Mouse (Mus musculus): Measurements from ENCODE around the gene Pgm2l1. TPM values are rescaled to one million over a fixed set of nuclear protein-coding genes. Genes with fewer than 3 reads are reported as not detected.

Gene Pgm2l1
- polyA plus RNA-seq, 1 experiment = 0.90 TPM

DNA sequence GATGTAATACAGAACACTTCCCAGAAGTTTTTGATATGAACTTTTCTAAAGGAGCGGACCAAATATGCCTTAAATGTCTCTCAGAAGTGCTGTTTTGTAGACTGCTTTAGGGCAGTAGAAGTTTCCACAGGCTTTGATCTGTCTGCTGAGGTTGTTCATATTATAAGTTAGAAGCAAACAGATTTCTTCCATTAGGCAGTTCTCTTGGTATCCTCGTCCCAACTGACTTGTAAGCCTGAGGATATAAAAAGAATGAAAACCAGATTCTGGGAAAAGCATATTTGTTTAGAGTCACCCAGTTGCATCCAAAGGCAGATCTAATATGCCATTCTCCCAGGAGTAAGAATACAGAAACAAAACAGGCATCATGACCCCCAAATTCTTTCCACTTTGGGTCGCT is 26.0 kb upstream of the Pgm2l1 start:
- H3K27me3 ChIP-seq (ENCODE audit: control insufficient read depth, insufficient read depth, insufficient read length) = peaks cover 15% of the 10 kb centered on the region
- H3K79me3 ChIP-seq (ENCODE audit: low read depth) = no peaks in the 10 kb centered on the region
- no peaks in the 10 kb centered on the region for H3K79me2 ChIP-seq (ENCODE audit: control insufficient read depth, insufficient read depth)
- no peak for TF ChIP-seq MAX (IDR thresholded peaks at IDR 0.05)
- no peak for TF ChIP-seq FOSL1 (IDR thresholded peaks at IDR 0.05; ENCODE audit: insufficient read depth, low read length, poor library complexity, severe bottlenecking)
- no peak for TF ChIP-seq USF1 (IDR thresholded peaks at IDR 0.05; ENCODE audit: low read depth)
- no peak for TF ChIP-seq MYOD1 (IDR thresholded peaks at IDR 0.05; ENCODE audit: control insufficient read depth, insufficient read length, low read depth)
- no peak for TF ChIP-seq MYOG (IDR thresholded peaks at IDR 0.05; ENCODE audit: control insufficient read depth, extremely low read depth, insufficient read length)
- TF ChIP-seq CTCF (IDR thresholded peaks at IDR 0.05; ENCODE audit: control insufficient read depth, insufficient read depth, insufficient read length) = no peak
- H3ac ChIP-seq (ENCODE audit: control insufficient read depth, insufficient read length, low read depth) = no peak overlapping the region
- no peaks in the 10 kb centered on the region for H3K36me3 ChIP-seq (ENCODE audit: control insufficient read depth, insufficient read depth)
- no peak overlapping the region for H3K4me3 ChIP-seq (ENCODE audit: insufficient read depth, poor library complexity, severe bottlenecking)

DNA sequence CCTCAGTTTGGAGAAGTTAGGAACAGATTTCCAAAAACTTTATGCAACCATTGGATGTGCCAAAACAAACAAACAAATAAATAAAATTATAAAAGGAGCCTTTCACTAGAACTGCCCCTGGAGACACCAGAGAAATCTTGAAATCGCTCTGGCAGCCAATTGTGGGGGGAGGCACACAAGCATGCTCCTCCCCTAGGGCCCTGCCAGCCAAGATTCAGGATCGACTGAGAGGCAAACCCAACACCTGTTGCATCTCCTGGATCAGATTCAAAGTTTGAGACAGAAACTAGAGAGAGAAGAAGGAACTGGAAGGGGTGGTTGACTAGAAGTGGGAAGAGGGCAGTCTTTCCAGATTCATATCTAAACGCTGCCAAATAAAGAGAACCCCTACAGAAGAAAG is 23.6 kb upstream of the Pgm2l1 start:
- Histone ChIP-seq H3ac (ENCODE audit: control insufficient read depth, insufficient read length, low read depth) (no peak overlapping the region), H3K79me3 (ENCODE audit: low read depth) (no peaks in the 10 kb centered on the region), H3K4me3 (ENCODE audit: insufficient read depth, poor library complexity, severe bottlenecking) (no peak overlapping the region), H3K27me3 (ENCODE audit: control insufficient read depth, insufficient read depth, insufficient read length) (peaks cover 19% of the 10 kb centered on the region), H3K36me3 (ENCODE audit: control insufficient read depth, insufficient read depth) (no peaks in the 10 kb centered on the region), H3K79me2 (ENCODE audit: control insufficient read depth, insufficient read depth) (no peaks in the 10 kb centered on the region)
- TF ChIP-seq MAX (IDR thresholded peaks at IDR 0.05) (no peak), MYOD1 (IDR thresholded peaks at IDR 0.05; ENCODE audit: control insufficient read depth, insufficient read length, low read depth) (no peak), CEBPB (IDR thresholded peaks at IDR 0.05; ENCODE audit: low read depth) (no peak), FOSL1 (IDR thresholded peaks at IDR 0.05; ENCODE audit: insufficient read depth, low read length, poor library complexity, severe bottlenecking) (no peak), USF1 (IDR thresholded peaks at IDR 0.05; ENCODE audit: low read depth) (no peak), MYOG (IDR thresholded peaks at IDR 0.05; ENCODE audit: control insufficient read depth, extremely low read depth, insufficient read length) (no peak), CTCF (IDR thresholded peaks at IDR 0.05; ENCODE audit: control insufficient read depth, insufficient read depth, insufficient read length) (no peak)

DNA sequence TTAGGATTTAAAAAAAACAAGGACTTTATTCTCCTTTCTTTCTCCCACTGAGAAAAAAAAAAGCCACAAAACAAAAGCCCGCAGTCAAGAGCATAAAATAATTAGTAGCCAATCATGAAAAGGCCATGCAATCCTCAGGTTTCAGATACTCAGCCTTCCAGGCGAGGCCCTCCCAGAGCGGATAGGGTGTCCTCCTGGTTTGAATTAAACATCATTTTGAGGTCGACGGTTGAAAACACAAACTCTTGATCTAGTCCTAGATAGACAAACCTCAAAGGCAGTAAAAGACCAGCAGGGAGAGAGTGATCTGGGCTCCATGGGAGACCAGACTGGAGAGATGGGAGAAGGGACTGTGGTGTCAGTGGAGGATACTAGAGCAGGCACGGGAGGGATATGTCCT is 22.3 kb upstream of the Pgm2l1 start:
- Histone ChIP-seq H3ac (ENCODE audit: control insufficient read depth, insufficient read length, low read depth) (no peak overlapping the region), H3K36me3 (ENCODE audit: control insufficient read depth, insufficient read depth) (no peaks in the 10 kb centered on the region), H3K79me2 (ENCODE audit: control insufficient read depth, insufficient read depth) (no peaks in the 10 kb centered on the region), H3K27me3 (ENCODE audit: control insufficient read depth, insufficient read depth, insufficient read length) (peaks cover 19% of the 10 kb centered on the region), H3K79me3 (ENCODE audit: low read depth) (no peaks in the 10 kb centered on the region), H3K4me3 (ENCODE audit: insufficient read depth, poor library complexity, severe bottlenecking) (no peak overlapping the region)
- TF ChIP-seq CTCF (IDR thresholded peaks at IDR 0.05; ENCODE audit: control insufficient read depth, insufficient read depth, insufficient read length) = no peak
- no peak for TF ChIP-seq FOSL1 (IDR thresholded peaks at IDR 0.05; ENCODE audit: insufficient read depth, low read length, poor library complexity, severe bottlenecking)
- TF ChIP-seq CEBPB (IDR thresholded peaks at IDR 0.05; ENCODE audit: low read depth) = no peak

DNA sequence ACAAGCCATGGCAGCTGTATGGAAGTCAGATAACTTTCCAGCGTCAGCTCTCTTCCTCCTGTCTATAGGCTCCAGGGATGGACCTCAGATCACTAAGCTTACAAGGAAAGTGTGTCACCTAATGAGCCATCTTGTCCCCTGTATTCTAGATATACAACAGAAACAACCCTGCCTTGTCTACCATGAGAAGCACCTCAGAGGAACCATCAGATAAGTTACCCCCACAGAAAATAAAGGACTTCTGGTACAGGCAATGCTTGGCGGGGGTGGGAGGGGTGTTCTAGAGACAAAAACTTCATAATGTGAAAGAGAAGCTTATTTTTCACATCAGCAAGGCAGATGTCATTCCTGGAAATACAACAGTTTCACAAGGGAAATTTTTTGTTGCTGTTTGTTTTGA is 21.1 kb upstream of the Pgm2l1 start:
- H3K79me3 ChIP-seq (ENCODE audit: low read depth) = no peaks in the 10 kb centered on the region

DNA sequence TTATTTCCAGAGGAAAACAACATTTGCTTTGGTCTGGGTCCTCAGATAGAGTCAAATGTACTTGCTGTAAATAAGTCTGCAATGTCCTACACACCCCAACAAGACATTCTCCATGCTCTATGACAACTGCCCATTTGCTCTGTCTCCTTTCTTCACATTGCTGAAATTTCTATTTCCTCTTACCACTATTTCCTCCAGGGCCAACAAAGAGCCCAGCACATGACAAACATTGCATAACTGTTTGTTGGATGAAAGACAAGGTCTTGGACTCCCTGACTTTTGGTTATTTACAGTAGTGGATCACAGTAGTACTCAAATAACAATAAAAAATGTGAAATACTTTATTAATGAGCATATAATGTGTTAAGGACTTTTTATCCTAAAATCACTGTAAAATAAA is 19.3 kb upstream of the Pgm2l1 start:
- Histone ChIP-seq H3K4me3 (ENCODE audit: insufficient read depth, poor library complexity, severe bottlenecking) (no peak overlapping the region), H3K36me3 (ENCODE audit: control insufficient read depth, insufficient read depth) (no peaks in the 10 kb centered on the region), H3K79me3 (ENCODE audit: low read depth) (no peaks in the 10 kb centered on the region), H3ac (ENCODE audit: control insufficient read depth, insufficient read length, low read depth) (no peak overlapping the region), H3K79me2 (ENCODE audit: control insufficient read depth, insufficient read depth) (no peaks in the 10 kb centered on the region), H3K27me3 (ENCODE audit: control insufficient read depth, insufficient read depth, insufficient read length) (peaks cover 24% of the 10 kb centered on the region)
- TF ChIP-seq MYOD1 (IDR thresholded peaks at IDR 0.05; ENCODE audit: control insufficient read depth, insufficient read length, low read depth) (no peak), MAX (IDR thresholded peaks at IDR 0.05) (no peak), CTCF (IDR thresholded peaks at IDR 0.05; ENCODE audit: control insufficient read depth, insufficient read depth, insufficient read length) (no peak), MYOG (IDR thresholded peaks at IDR 0.05; ENCODE audit: control insufficient read depth, extremely low read depth, insufficient read length) (no peak), USF1 (IDR thresholded peaks at IDR 0.05; ENCODE audit: low read depth) (no peak), CEBPB (IDR thresholded peaks at IDR 0.05; ENCODE audit: low read depth) (no peak), FOSL1 (IDR thresholded peaks at IDR 0.05; ENCODE audit: insufficient read depth, low read length, poor library complexity, severe bottlenecking) (no peak)

More for the DNA sequence above, 21.1 kb upstream of the Pgm2l1 start:
- TF ChIP-seq CTCF (IDR thresholded peaks at IDR 0.05; ENCODE audit: control insufficient read depth, insufficient read depth, insufficient read length) = no peak
- no peak for TF ChIP-seq MAX (IDR thresholded peaks at IDR 0.05)
- TF ChIP-seq USF1 (IDR thresholded peaks at IDR 0.05; ENCODE audit: low read depth) = no peak
- no peak for TF ChIP-seq MYOG (IDR thresholded peaks at IDR 0.05; ENCODE audit: control insufficient read depth, extremely low read depth, insufficient read length)
- no peak for TF ChIP-seq CEBPB (IDR thresholded peaks at IDR 0.05; ENCODE audit: low read depth)
- no peak for TF ChIP-seq FOSL1 (IDR thresholded peaks at IDR 0.05; ENCODE audit: insufficient read depth, low read length, poor library complexity, severe bottlenecking)
- TF ChIP-seq MYOD1 (IDR thresholded peaks at IDR 0.05; ENCODE audit: control insufficient read depth, insufficient read length, low read depth) = no peak
- Histone ChIP-seq H3ac (ENCODE audit: control insufficient read depth, insufficient read length, low read depth) (no peak overlapping the region), H3K79me2 (ENCODE audit: control insufficient read depth, insufficient read depth) (no peaks in the 10 kb centered on the region), H3K4me3 (ENCODE audit: insufficient read depth, poor library complexity, severe bottlenecking) (no peak overlapping the region), H3K27me3 (ENCODE audit: control insufficient read depth, insufficient read depth, insufficient read length) (peaks cover 19% of the 10 kb centered on the region), H3K36me3 (ENCODE audit: control insufficient read depth, insufficient read depth) (no peaks in the 10 kb centered on the region)

DNA sequence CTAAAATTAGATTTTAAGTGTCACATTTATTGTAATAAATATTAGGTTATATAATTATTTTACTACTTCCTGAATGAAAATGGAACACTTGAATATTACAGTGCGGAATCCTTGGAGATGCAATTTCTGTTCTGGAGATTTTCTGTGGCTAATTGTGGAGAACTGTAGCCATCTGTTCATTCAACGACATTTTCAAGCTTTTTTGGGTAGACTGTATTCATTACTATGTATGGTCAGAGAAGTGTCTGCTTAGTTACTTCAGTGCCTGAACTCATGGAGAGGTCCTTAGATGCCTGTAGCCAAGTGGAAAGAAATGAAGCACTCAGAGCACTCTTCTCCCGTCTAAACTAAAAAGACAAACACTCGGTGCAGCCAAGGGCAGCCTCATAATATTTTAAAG is 12.9 kb upstream of the Pgm2l1 start:
- TF ChIP-seq MYOG (IDR thresholded peaks at IDR 0.05; ENCODE audit: control insufficient read depth, extremely low read depth, insufficient read length) = no peak
- no peak for TF ChIP-seq CTCF (IDR thresholded peaks at IDR 0.05; ENCODE audit: control insufficient read depth, insufficient read depth, insufficient read length)
- no peak for TF ChIP-seq CEBPB (IDR thresholded peaks at IDR 0.05; ENCODE audit: low read depth)
- TF ChIP-seq USF1 (IDR thresholded peaks at IDR 0.05; ENCODE audit: low read depth) = no peak
- TF ChIP-seq MYOD1 (IDR thresholded peaks at IDR 0.05; ENCODE audit: control insufficient read depth, insufficient read length, low read depth) = no peak
- TF ChIP-seq MAX (IDR thresholded peaks at IDR 0.05) = no peak
- no peak for TF ChIP-seq FOSL1 (IDR thresholded peaks at IDR 0.05; ENCODE audit: insufficient read depth, low read length, poor library complexity, severe bottlenecking)
- H3K27me3 ChIP-seq (ENCODE audit: control insufficient read depth, insufficient read depth, insufficient read length) = peaks cover 26% of the 10 kb centered on the region
- no peaks in the 10 kb centered on the region for H3K79me3 ChIP-seq (ENCODE audit: low read depth)
- no peaks in the 10 kb centered on the region for H3K36me3 ChIP-seq (ENCODE audit: control insufficient read depth, insufficient read depth)
- no peak overlapping the region for H3K4me3 ChIP-seq (ENCODE audit: insufficient read depth, poor library complexity, severe bottlenecking)
- no peaks in the 10 kb centered on the region for H3K79me2 ChIP-seq (ENCODE audit: control insufficient read depth, insufficient read depth)
- no peak overlapping the region for H3ac ChIP-seq (ENCODE audit: control insufficient read depth, insufficient read length, low read depth)
